Mouse (Mus musculus) liver, embryonic 15.5 days (tissue): Measurements from ENCODE around the gene Arsj. TPM values are rescaled to one million over a fixed set of nuclear protein-coding genes. Genes with fewer than 3 reads are reported as not detected.

Experiments
- ATAC-seq: fragments of 200-750 bp; cut with Nextera tagmentation; 2 replicates; pipeline ENCODE4 v1.8.0; 2017; ENCODE audit warnings: moderate number of reproducible peaks, mild to moderate bottlenecking, moderate library complexity; ENCODE audit not compliant: insufficient read depth
- H3K27ac ChIP-seq: fragments of 300-500 bp; sonication (generic); replicated peaks from 2 replicates; pipeline ENCODE4 v1.5.1; 2015; ENCODE audit warnings: mild to moderate bottlenecking, inconsistent platforms
- H3K27me3 ChIP-seq: fragments of 300-500 bp; sonication (generic); 2 replicates; pipeline ENCODE4 v1.6.1; 2015; ENCODE audit warnings: mild to moderate bottlenecking, inconsistent platforms
- H3K36me3 ChIP-seq: fragments of 300-500 bp; sonication (generic); replicated peaks from 2 replicates; pipeline ENCODE4 v1.6.1; 2015; ENCODE audit warnings: moderate library complexity, mild to moderate bottlenecking, inconsistent platforms
- H3K4me1 ChIP-seq: fragments of 300-500 bp; sonication (generic); replicated peaks from 2 replicates; pipeline ENCODE4 v1.6.1; 2015; ENCODE audit warnings: inconsistent platforms
- H3K4me2 ChIP-seq: fragments of 300-500 bp; sonication (generic); 2 replicates; pipeline ENCODE4 v1.6.1; 2015; ENCODE audit warnings: moderate library complexity, mild to moderate bottlenecking, inconsistent platforms
- H3K4me3 ChIP-seq: fragments of 300-500 bp; sonication (generic); replicated peaks from 2 replicates; pipeline ENCODE4 v1.5.1; 2015; ENCODE audit warnings: mild to moderate bottlenecking, inconsistent platforms
- H3K9ac ChIP-seq: fragments of 300-500 bp; sonication (generic); 2 replicates; pipeline ENCODE4 v1.6.1; 2015; ENCODE audit warnings: moderate library complexity, mild to moderate bottlenecking, inconsistent platforms
- H3K9me3 ChIP-seq: fragments of 300-500 bp; sonication (generic); replicated peaks from 2 replicates; pipeline ENCODE4 v1.6.1; 2016; ENCODE audit warnings: inconsistent platforms
- WGBS: fragments of 180-500 bp; shearing (Covaris S2); methylation state at CpG from one replicate; pipeline ENCODE4 v1.1.7; 2015; ENCODE audit warnings: mixed read lengths; ENCODE audit not compliant: insufficient replicate concordance; 5-methylcytosine and 5-hydroxymethylcytosine counted together
- polyA plus RNA-seq: library from polyadenylated mRNA; unstranded; fragments of >200 nt; fragmentation: Nextera tagmentation; extraction: Ambion mirVana; gene quantifications from 2 replicates; pipeline ENCODE4 v1.2.1, GENCODE M21; 2015

Gene Arsj
- polyA plus RNA-seq, result 0.05 TPM in 1 of 2 replicates, not detected in the other

GRCm38 (mm10) chr3:126363568-126364505, at the start of gene Arsj:
Gene Arsj (plus strand): TSS chr3:126363684.
- Histone ChIP-seq H3K9me3 (no peaks in the 10 kb centered on the region), H3K27ac (no peak within 1 kb of the TSS), H3K27me3 (0 out of 2 replicates have a peak, but pooled peaks cover 8% of the 10 kb centered on the region), H3K36me3 (no peaks in the 10 kb centered on the region), H3K4me1 (no peaks in the 10 kb centered on the region), H3K4me2 (peak within 1 kb of the TSS; percentile 38), H3K9ac (no peak within 1 kb of the TSS), H3K4me3 (no peak within 1 kb of the TSS; the same call in 1 of the 2 replicates)
- WGBS, result 10% methylated on average over 41 of the region's 41 CpGs
- ATAC-seq, result no peak

GRCm38 (mm10) chr3:126324872-126325498, 38.5 kb upstream of the Arsj start:
- no peak for ATAC-seq
- WGBS, result 58% methylated on average over 4 of the region's 4 CpGs

GRCm38 (mm10) chr3:126325891-126326627, 37.4 kb upstream of the Arsj start:
- Histone ChIP-seq H3K27me3 (no peaks in the 10 kb centered on the region), H3K27ac (no peak overlapping the region), H3K4me3 (no peak overlapping the region), H3K4me1 (no peaks in the 10 kb centered on the region), H3K9ac (no peak overlapping the region), H3K9me3 (no peaks in the 10 kb centered on the region), H3K36me3 (no peaks in the 10 kb centered on the region), H3K4me2 (no peak overlapping the region)
- no peak for ATAC-seq
- 53% methylated on average over 4 of the region's 4 CpGs for WGBS

More at GRCm38 (mm10) chr3:126324872-126325498, 38.5 kb upstream of the Arsj start:
- Histone ChIP-seq H3K4me3 (no peak overlapping the region), H3K27me3 (no peaks in the 10 kb centered on the region), H3K9ac (no peak overlapping the region), H3K4me1 (no peaks in the 10 kb centered on the region), H3K27ac (no peak overlapping the region), H3K36me3 (no peaks in the 10 kb centered on the region), H3K9me3 (no peaks in the 10 kb centered on the region), H3K4me2 (no peak overlapping the region)

- no peak for ATAC-seq
- H3K27ac ChIP-seq, result no peak overlapping the region
- H3K4me3 ChIP-seq, result no peak overlapping the region
- WGBS, result 49% methylated on average over 2 of the region's 2 CpGs
- H3K4me2 ChIP-seq, result no peak overlapping the region
- no peaks in the 10 kb centered on the region for H3K27me3 ChIP-seq
- H3K9ac ChIP-seq, result no peak overlapping the region
- H3K4me1 ChIP-seq, result no peaks in the 10 kb centered on the region
- no peaks in the 10 kb centered on the region for H3K36me3 ChIP-seq
- no peaks in the 10 kb centered on the region for H3K9me3 ChIP-seq
Observed at GRCm38 (mm10) chr3:126326628-126327325, 36.7 kb upstream of the Arsj start.

GRCm38 (mm10) chr3:126335329-126335728, 28.2 kb upstream of the Arsj start:
- Histone ChIP-seq H3K36me3 (no peaks in the 10 kb centered on the region), H3K4me2 (no peak overlapping the region), H3K4me3 (no peak overlapping the region), H3K9ac (no peak overlapping the region), H3K4me1 (no peaks in the 10 kb centered on the region), H3K27ac (no peak overlapping the region), H3K9me3 (no peaks in the 10 kb centered on the region), H3K27me3 (no peaks in the 10 kb centered on the region)
- WGBS, result 21% methylated on average over 4 of the region's 4 CpGs
- ATAC-seq, result no peak

- Histone ChIP-seq H3K4me1 (no peaks in the 10 kb centered on the region), H3K27me3 (no peaks in the 10 kb centered on the region), H3K4me3 (no peak overlapping the region), H3K27ac (no peak overlapping the region), H3K36me3 (no peaks in the 10 kb centered on the region), H3K4me2 (no peak overlapping the region), H3K9ac (no peak overlapping the region), H3K9me3 (no peaks in the 10 kb centered on the region)
- ATAC-seq, result no peak
- 78% methylated on average over 1 of the region's 1 CpGs for WGBS
Observed at GRCm38 (mm10) chr3:126344745-126345144, 18.7 kb upstream of the Arsj start.

GRCm38 (mm10) chr3:126359760-126360159, 3.7 kb upstream of the Arsj start:
- ATAC-seq, result no peak
- H3K27ac ChIP-seq, result no peak overlapping the region
- H3K4me2 ChIP-seq, result no peak overlapping the region

GRCm38 (mm10) chr3:126362392-126362791, 1.1 kb upstream of the Arsj start:
- Histone ChIP-seq H3K4me2 (no peak overlapping the region), H3K9me3 (no peaks in the 10 kb centered on the region), H3K4me3 (no peak overlapping the region), H3K27ac (no peak overlapping the region), H3K36me3 (no peaks in the 10 kb centered on the region), H3K9ac (no peak overlapping the region), H3K4me1 (no peaks in the 10 kb centered on the region), H3K27me3 (0 out of 2 replicates have a peak, but pooled peaks cover 8% of the 10 kb centered on the region)
- no peak for ATAC-seq
- WGBS, result 64% methylated on average over 2 of the region's 2 CpGs

More at GRCm38 (mm10) chr3:126359760-126360159, 3.7 kb upstream of the Arsj start:
- no peaks in the 10 kb centered on the region for H3K36me3 ChIP-seq
- H3K27me3 ChIP-seq, result 0 out of 2 replicates have a peak, but pooled peaks cover 8% of the 10 kb centered on the region
- no peaks in the 10 kb centered on the region for H3K9me3 ChIP-seq
- no peak overlapping the region for H3K4me3 ChIP-seq
- 19% methylated on average over 1 of the region's 1 CpGs for WGBS
- no peak overlapping the region for H3K9ac ChIP-seq
- H3K4me1 ChIP-seq, result no peaks in the 10 kb centered on the region

- no peak overlapping the region for H3K27ac ChIP-seq
- no peaks in the 10 kb centered on the region for H3K36me3 ChIP-seq
- WGBS, result 64% methylated on average over 11 of the region's 11 CpGs
- 0 out of 2 replicates have a peak, but pooled peaks cover 8% of the 10 kb centered on the region for H3K27me3 ChIP-seq
- no peaks in the 10 kb centered on the region for H3K9me3 ChIP-seq
- no peaks in the 10 kb centered on the region for H3K4me1 ChIP-seq
- no peak overlapping the region for H3K4me3 ChIP-seq
- no peak overlapping the region for H3K9ac ChIP-seq
- no peak overlapping the region for H3K4me2 ChIP-seq
- ATAC-seq, result no peak
Observed at GRCm38 (mm10) chr3:126362931-126363525, 456 bp upstream of the Arsj start.

- 77% methylated on average over 7 of the region's 7 CpGs for WGBS
- Histone ChIP-seq H3K4me1 (no peaks in the 10 kb centered on the region), H3K9ac (no peak overlapping the region), H3K9me3 (no peaks in the 10 kb centered on the region), H3K4me2 (no peak overlapping the region), H3K27me3 (0 out of 2 replicates have a peak, but pooled peaks cover 8% of the 10 kb centered on the region), H3K36me3 (no peaks in the 10 kb centered on the region), H3K27ac (no peak overlapping the region), H3K4me3 (no peak overlapping the region)
- no peak for ATAC-seq
Observed at GRCm38 (mm10) chr3:126364555-126364954, 1.1 kb downstream of the Arsj start.
